Mouse (Mus musculus) erythroblast, embryonic 14.5 days (primary cell): Measurements from ENCODE around the gene Slc16a13.

ENCODE experiments used
- GATA1 ChIP-seq: IDR thresholded peaks from 2 replicates; pipeline ENCODE4 v1.6.1; 2012; ENCODE audit warnings: low read length, inconsistent platforms, mixed read lengths
- TAL1 ChIP-seq: IDR thresholded peaks from 3 replicates; pipeline ENCODE4 v1.6.1; 2012; ENCODE audit warnings: low read length, inconsistent platforms, mixed read lengths

DNA sequence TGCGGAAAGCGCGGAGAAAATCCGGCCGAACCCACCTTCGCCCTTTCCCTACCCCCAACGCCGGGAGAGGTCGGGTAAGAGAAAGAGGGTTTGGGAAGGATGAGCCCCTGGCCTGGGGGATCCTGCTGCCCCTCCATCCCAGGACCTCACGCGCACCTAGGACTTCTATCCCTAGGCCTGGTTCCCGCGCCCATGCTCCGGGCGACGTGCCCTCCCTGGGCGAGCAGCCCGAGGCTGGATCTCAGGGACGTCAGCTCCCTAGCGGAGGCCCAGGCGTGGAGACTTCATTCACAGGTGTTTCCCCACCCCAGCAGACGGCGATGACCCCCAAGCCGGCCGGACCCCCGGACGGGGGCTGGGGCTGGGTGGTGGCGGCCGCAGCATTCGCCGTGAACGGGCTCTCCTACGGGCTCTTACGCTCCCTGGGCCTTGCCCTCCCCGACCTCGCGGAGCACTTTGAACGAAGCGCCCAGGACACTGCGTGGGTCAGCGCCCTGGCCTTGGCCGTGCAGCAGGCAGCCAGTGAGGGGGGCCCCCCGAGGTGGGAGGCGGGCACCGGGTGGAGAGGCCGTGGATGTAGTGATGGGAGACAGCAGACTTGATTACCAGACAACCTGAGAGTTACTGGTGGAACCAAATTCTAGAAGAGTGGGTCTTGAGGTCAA, 6.5 kb downstream of the Slc16a13 start:
- TF ChIP-seq TAL1 (no peak), GATA1 (no peak)
